Mouse (Mus musculus) lung, adult 2 months (tissue): ENCODE measurements around the gene Rpl10a.

Experiments used
- CTCF ChIP-seq: fragments of 200-500 bp; IDR thresholded peaks from 2 replicates; pipeline ENCODE4 v1.5.1; 2011; ENCODE audit warnings: mild to moderate bottlenecking, low read length, control low read depth; ENCODE audit not compliant: insufficient read depth
- POLR2A ChIP-seq: fragments of 200-500 bp; IDR thresholded peaks from 2 replicates; pipeline ENCODE4 v1.6.1; 2011; ENCODE audit warnings: low read depth, mild to moderate bottlenecking, control low read depth, low read length, borderline replicate concordance; ENCODE audit errors: extremely low read depth

GRCm38 (mm10) chr17:28360531-28361277 is 32.4 kb downstream of the Rpl10a start:
- no peak for TF ChIP-seq CTCF
- no peak for TF ChIP-seq POLR2A
